Mouse (Mus musculus) brain, embryonic 14.5 days (tissue): ENCODE measurements at regions not wholly inside any gene's neighbourhood (a gene's known extent, or its start where the extent isn't known, plus 50 kb on each side); places are given as distances from the start of the nearest gene placed in this dataset.

Experiments
- DNase-seq: peaks from one replicate; pipeline ENCODE4 v3.0.0-alpha.2; 2011; ENCODE audit warnings: low read depth
- CTCF ChIP-seq: fragments of 200-500 bp; IDR thresholded peaks from 2 replicates; pipeline ENCODE4 v1.5.1; 2012; ENCODE audit warnings: inconsistent platforms, mild to moderate bottlenecking, moderate library complexity, borderline replicate concordance; ENCODE audit not compliant: insufficient read depth, insufficient read length; ENCODE audit errors: extremely low read depth
- POLR2A ChIP-seq: fragments of 200-500 bp; IDR thresholded peaks from 2 replicates; pipeline ENCODE4 v1.6.1; 2012; ENCODE audit warnings: mild to moderate bottlenecking, inconsistent platforms, borderline replicate concordance; ENCODE audit not compliant: poor library complexity, insufficient read depth, insufficient read length, severe bottlenecking; ENCODE audit errors: extremely low read depth

GRCm38 (mm10) chr14:33732698-33733097 is 143.7 kb downstream of the Ptpn20 start:
- TF ChIP-seq CTCF (no peak), POLR2A (no peak)
- DNase-seq: peak; percentile 32

- TF ChIP-seq CTCF: no peak
- TF ChIP-seq POLR2A: no peak
- DNase-seq: peak; percentile 81
Measured at GRCm38 (mm10) chr14:33734446-33735043, 145.5 kb downstream of the Ptpn20 start.

GRCm38 (mm10) chr14:33735653-33736052 is 146.6 kb downstream of the Ptpn20 start:
- no peak for TF ChIP-seq POLR2A
- TF ChIP-seq CTCF: no peak
- DNase-seq: no peak

- no peak for DNase-seq
- TF ChIP-seq POLR2A: no peak
Measured at GRCm38 (mm10) chr14:33746181-33746580, 157.2 kb downstream of the Ptpn20 start.

- DNase-seq: peak; percentile 53
Measured at GRCm38 (mm10) chr14:33759656-33760055, 163.7 kb upstream of the Gdf10 start.

GRCm38 (mm10) chr14:33763641-33764046 is 159.7 kb upstream of the Gdf10 start:
- DNase-seq: no peak
- TF ChIP-seq POLR2A: no peak
- no peak for TF ChIP-seq CTCF

More at GRCm38 (mm10) chr14:33759656-33760055, 163.7 kb upstream of the Gdf10 start:
- TF ChIP-seq POLR2A (no peak), CTCF (no peak)

- TF ChIP-seq CTCF (no peak), POLR2A (no peak)
- no peak for DNase-seq
Measured at GRCm38 (mm10) chr14:33765767-33766166, 157.6 kb upstream of the Gdf10 start.

- no peak for TF ChIP-seq CTCF
- no peak for TF ChIP-seq POLR2A
- no peak for DNase-seq
Measured at GRCm38 (mm10) chr14:33772374-33772773, 151.0 kb upstream of the Gdf10 start.

- TF ChIP-seq CTCF (no peak), POLR2A (no peak)
- DNase-seq: no peak
Measured at GRCm38 (mm10) chr14:33789556-33789955, 133.8 kb upstream of the Gdf10 start.

- no peak for DNase-seq
- TF ChIP-seq POLR2A: no peak
- no peak for TF ChIP-seq CTCF
Measured at GRCm38 (mm10) chr14:33794262-33794661, 129.1 kb upstream of the Gdf10 start.

GRCm38 (mm10) chr14:33797551-33798303 is 125.7 kb upstream of the Gdf10 start:
- peak; percentile 71 for DNase-seq

GRCm38 (mm10) chr14:33804321-33804720 is 119.1 kb upstream of the Gdf10 start:
- no peak for TF ChIP-seq CTCF
- no peak for TF ChIP-seq POLR2A
- DNase-seq: no peak

More at GRCm38 (mm10) chr14:33797551-33798303, 125.7 kb upstream of the Gdf10 start:
- TF ChIP-seq POLR2A (no peak), CTCF (no peak)

- no peak for TF ChIP-seq POLR2A
- TF ChIP-seq CTCF: no peak
Measured at GRCm38 (mm10) chr14:33804721-33805120, 118.7 kb upstream of the Gdf10 start.

GRCm38 (mm10) chr14:33807196-33807595 is 116.2 kb upstream of the Gdf10 start:
- no peak for DNase-seq
- TF ChIP-seq CTCF (no peak), POLR2A (no peak)

More at GRCm38 (mm10) chr14:33804721-33805120, 118.7 kb upstream of the Gdf10 start:
- DNase-seq: no peak

- TF ChIP-seq CTCF (no peak), POLR2A (no peak)
- no peak for DNase-seq
Measured at GRCm38 (mm10) chr14:33808593-33809265, 114.7 kb upstream of the Gdf10 start.
